Mouse (Mus musculus): Measurements from ENCODE around the gene Grem2. TPM values are rescaled to one million over a fixed set of nuclear protein-coding genes. Genes with fewer than 3 reads are reported as not detected.

Gene Grem2
- polyA plus RNA-seq, 1 experiment from 2014 or later = 0.77 TPM

DNA sequence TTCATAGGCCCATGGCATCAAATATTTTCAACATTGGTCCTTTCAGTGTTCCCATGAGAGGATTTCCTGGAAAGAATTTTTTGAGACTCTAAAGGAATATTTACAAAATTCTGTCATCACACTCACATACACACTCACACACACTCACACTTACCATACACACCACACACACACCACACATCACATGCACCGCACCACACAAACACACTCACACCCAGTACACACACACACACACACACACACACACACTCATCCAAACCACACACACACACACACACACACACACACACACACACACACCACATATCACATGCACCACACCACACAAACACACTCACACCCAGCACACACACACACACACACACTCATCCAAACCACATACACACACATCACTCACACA is 33.5 kb downstream of the Grem2 start:
- Histone ChIP-seq H3K4me1 (no peaks in the 10 kb centered on the region), H3K36me3 (replicated peaks) (no peaks in the 10 kb centered on the region), H3K9me3 (no peaks in the 10 kb centered on the region), H3K27ac (no peak overlapping the region), H3K27me3 (no peaks in the 10 kb centered on the region), H3K4me3 (replicated peaks) (no peak overlapping the region), H3K4me2 (no peak overlapping the region), H3K9ac (no peak overlapping the region)
- ATAC-seq (ENCODE audit: low FRiP score) = no peak
- 82% methylated on average over 1 of the region's 1 CpGs for WGBS

- H3K36me3 ChIP-seq (replicated peaks) = no peaks in the 10 kb centered on the region
- H3K9ac ChIP-seq = no peak overlapping the region
- 87% methylated on average over 1 of the region's 1 CpGs for WGBS
- H3K4me2 ChIP-seq = no peak overlapping the region
- no peaks in the 10 kb centered on the region for H3K9me3 ChIP-seq
- ATAC-seq (ENCODE audit: low FRiP score) = no peak
- no peaks in the 10 kb centered on the region for H3K27me3 ChIP-seq
- H3K4me1 ChIP-seq = no peaks in the 10 kb centered on the region
- H3K27ac ChIP-seq = no peak overlapping the region
- H3K4me3 ChIP-seq (replicated peaks) = no peak overlapping the region
Measured at GRCm38 (mm10) chr1:174882496-174882895, 39.1 kb downstream of the Grem2 start.

DNA sequence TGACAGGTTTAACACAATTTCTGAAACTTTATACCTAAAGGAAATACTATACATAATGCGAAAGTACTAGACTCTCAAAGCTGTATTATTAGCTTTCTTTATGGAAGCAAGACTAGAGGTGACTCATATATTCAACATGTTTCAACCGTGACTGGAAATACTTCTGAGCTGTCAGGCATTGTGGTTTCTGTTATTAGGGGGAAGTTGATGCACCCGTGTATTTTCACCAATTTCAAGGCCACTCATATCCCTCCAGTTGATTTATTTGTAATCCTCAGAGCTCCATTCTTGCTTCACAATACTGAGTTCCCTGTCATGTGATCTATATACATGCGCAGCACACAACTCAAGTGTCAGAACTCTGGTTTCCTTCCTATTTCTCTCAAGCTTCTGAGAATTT is 46.4 kb downstream of the Grem2 start:
- Histone ChIP-seq H3K36me3 (replicated peaks) (no peaks in the 10 kb centered on the region), H3K27me3 (no peaks in the 10 kb centered on the region), H3K27ac (no peak overlapping the region), H3K4me3 (replicated peaks) (no peak overlapping the region), H3K9me3 (no peaks in the 10 kb centered on the region), H3K4me1 (no peaks in the 10 kb centered on the region), H3K4me2 (no peak overlapping the region), H3K9ac (no peak overlapping the region)
- 87% methylated on average over 4 of the region's 4 CpGs for WGBS
- no peak for ATAC-seq (ENCODE audit: low FRiP score)

GRCm38 (mm10) chr1:174860407-174861118 is 61.1 kb downstream of the Grem2 start:
- H3K4me3 ChIP-seq (replicated peaks) = no peak overlapping the region
- no peak overlapping the region for H3K4me2 ChIP-seq
- no peak overlapping the region for H3K9ac ChIP-seq
- no peaks in the 10 kb centered on the region for H3K27me3 ChIP-seq
- H3K4me1 ChIP-seq = no peaks in the 10 kb centered on the region
- H3K36me3 ChIP-seq (replicated peaks) = no peaks in the 10 kb centered on the region
- WGBS = 67% methylated on average over 10 of the region's 10 CpGs
- H3K9me3 ChIP-seq = no peaks in the 10 kb centered on the region
- no peak overlapping the region for H3K27ac ChIP-seq
- ATAC-seq (ENCODE audit: low FRiP score) = no peak

GRCm38 (mm10) chr1:174856188-174856587 is 65.4 kb downstream of the Grem2 start:
- Histone ChIP-seq H3K4me1 (no peaks in the 10 kb centered on the region), H3K36me3 (replicated peaks) (no peaks in the 10 kb centered on the region), H3K9ac (no peak overlapping the region), H3K9me3 (no peaks in the 10 kb centered on the region), H3K4me2 (no peak overlapping the region), H3K4me3 (replicated peaks) (no peak overlapping the region), H3K27ac (no peak overlapping the region), H3K27me3 (no peaks in the 10 kb centered on the region)
- no peak for ATAC-seq (ENCODE audit: low FRiP score)
- WGBS = 72% methylated on average over 2 of the region's 2 CpGs

- Histone ChIP-seq H3K9ac (no peak overlapping the region), H3K4me3 (replicated peaks) (no peak overlapping the region), H3K4me1 (no peaks in the 10 kb centered on the region), H3K4me2 (no peak overlapping the region), H3K27ac (no peak overlapping the region), H3K36me3 (replicated peaks) (no peaks in the 10 kb centered on the region), H3K9me3 (no peaks in the 10 kb centered on the region), H3K27me3 (no peaks in the 10 kb centered on the region)
- no peak for ATAC-seq (ENCODE audit: low FRiP score)
- WGBS = 89% methylated on average over 6 of the region's 6 CpGs
Measured at GRCm38 (mm10) chr1:174844786-174845185, 76.8 kb downstream of the Grem2 start.

DNA sequence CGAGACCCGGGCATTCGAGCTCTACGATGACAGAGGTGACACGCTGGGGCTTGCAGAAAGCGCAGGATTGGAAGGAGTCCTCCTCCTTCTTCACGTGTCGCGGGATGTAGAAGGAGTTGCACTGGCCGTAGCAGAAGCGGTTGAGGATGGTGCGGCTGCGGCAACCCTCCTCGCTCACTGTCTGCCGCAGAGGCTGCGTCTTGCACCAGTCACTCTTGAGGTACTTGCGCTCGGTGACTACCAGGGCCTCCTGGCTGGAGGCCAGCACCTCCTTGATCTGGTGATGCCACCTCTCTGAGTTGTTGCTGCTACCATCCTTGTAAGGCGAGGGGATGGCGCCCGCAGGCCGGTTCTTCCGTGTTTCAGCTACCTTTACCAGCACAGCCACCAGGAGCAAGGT is 84.8 kb downstream of the Grem2 start:
- H3K27me3 ChIP-seq = no peaks in the 10 kb centered on the region
- ATAC-seq (ENCODE audit: low FRiP score) = no peak
- H3K4me1 ChIP-seq = no peaks in the 10 kb centered on the region
- H3K27ac ChIP-seq = no peak overlapping the region
- no peak overlapping the region for H3K9ac ChIP-seq
- no peaks in the 10 kb centered on the region for H3K36me3 ChIP-seq (replicated peaks)
- no peaks in the 10 kb centered on the region for H3K9me3 ChIP-seq
- no peak overlapping the region for H3K4me2 ChIP-seq
- H3K4me3 ChIP-seq (replicated peaks) = no peak overlapping the region
- 93% methylated on average over 23 of the region's 23 CpGs for WGBS

DNA sequence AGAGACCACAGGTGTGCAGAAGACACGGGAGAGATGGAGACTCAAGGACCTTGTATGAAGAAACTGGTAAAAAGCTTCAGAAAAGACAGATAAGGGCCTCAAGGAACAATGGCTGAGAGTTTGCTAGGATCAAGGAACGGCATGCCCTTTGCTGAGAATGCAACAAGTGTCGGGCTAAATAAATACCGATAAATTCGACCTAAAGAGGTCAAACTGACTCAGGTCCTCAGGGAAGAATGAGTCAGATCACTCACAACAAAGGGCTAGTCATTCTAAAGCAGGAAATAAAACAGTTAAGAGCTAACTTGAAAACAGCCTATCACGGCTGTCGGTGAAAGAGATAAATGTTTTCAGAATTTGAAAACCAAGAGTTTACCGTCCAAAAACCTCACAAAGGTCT is 95.1 kb downstream of the Grem2 start:
- Histone ChIP-seq H3K4me1 (no peaks in the 10 kb centered on the region), H3K9ac (no peak overlapping the region), H3K4me2 (no peak overlapping the region), H3K9me3 (no peaks in the 10 kb centered on the region), H3K4me3 (replicated peaks) (no peak overlapping the region), H3K27ac (no peak overlapping the region), H3K36me3 (replicated peaks) (no peaks in the 10 kb centered on the region), H3K27me3 (no peaks in the 10 kb centered on the region)
- ATAC-seq (ENCODE audit: low FRiP score) = no peak
- WGBS = 66% methylated on average over 8 of the region's 8 CpGs

- Histone ChIP-seq H3K4me3 (replicated peaks) (no peak overlapping the region), H3K27ac (no peak overlapping the region), H3K27me3 (no peaks in the 10 kb centered on the region), H3K4me2 (no peak overlapping the region), H3K36me3 (replicated peaks) (no peaks in the 10 kb centered on the region), H3K9ac (no peak overlapping the region), H3K4me1 (no peaks in the 10 kb centered on the region), H3K9me3 (no peaks in the 10 kb centered on the region)
- ATAC-seq (ENCODE audit: low FRiP score) = no peak
- WGBS = 94% methylated on average over 4 of the region's 4 CpGs
Measured at GRCm38 (mm10) chr1:174811846-174812245, 109.8 kb downstream of the Grem2 start.

- 95% methylated on average over 2 of the region's 2 CpGs for WGBS
- H3K4me1 ChIP-seq = no peaks in the 10 kb centered on the region
- H3K27me3 ChIP-seq = no peaks in the 10 kb centered on the region
- H3K27ac ChIP-seq = no peak overlapping the region
- H3K4me3 ChIP-seq (replicated peaks) = no peak overlapping the region
- H3K36me3 ChIP-seq (replicated peaks) = peaks cover 9% of the 10 kb centered on the region; the same call in 1 of the 2 replicates
- no peaks in the 10 kb centered on the region for H3K9me3 ChIP-seq
- H3K9ac ChIP-seq = no peak overlapping the region
- no peak overlapping the region for H3K4me2 ChIP-seq
- ATAC-seq (ENCODE audit: low FRiP score) = no peak
Measured at GRCm38 (mm10) chr1:174788617-174789016, 133.0 kb downstream of the Grem2 start.

All from forebrain, embryonic 12.5 days (tissue).